Mouse (Mus musculus): ENCODE data around the gene E030030I06Rik. TPM values are rescaled to one million over a fixed set of nuclear protein-coding genes. Genes with fewer than 3 reads are reported as not detected.
A peak's percentile ranks its signal among the peaks of the same experiment; 100 is the strongest.
"Not testable (repeated sequence)": the region's sequence is repeated elsewhere in the genome, so short reads cannot be mapped to it uniquely, and the experiment has no call there.

E030030I06Rik gene
- polyA plus RNA-seq, 1 experiment from 2014 or later, result 37.8 TPM

GRCm38 (mm10) chr10:22150593-22150992, 1.5 kb upstream of the E030030I06Rik start:
- TF ChIP-seq CTCF (IDR thresholded peaks at IDR 0.05; ENCODE audit: low read depth), result no peak
- ATAC-seq (replicated peaks; ENCODE audit: low FRiP score, low read depth), result no peak
- peak overlapping the region; percentile 97 for H3K4me2 ChIP-seq (ENCODE audit: low read length)
- WGBS, result under 1% methylated on average over 27 of the region's 27 CpGs
- peak overlapping the region; percentile 78; the same call in 1 of the 2 replicates for H3K4me3 ChIP-seq (replicated peaks; ENCODE audit: low read depth, low read length)
- no peak overlapping the region for H3K9ac ChIP-seq (ENCODE audit: low read depth, low read length)
- H3K36me3 ChIP-seq (ENCODE audit: insufficient read depth, low read length), result no peaks in the 10 kb centered on the region
- no peak overlapping the region for H3K27ac ChIP-seq
- DNase-seq (ENCODE audit: low spot score), result peak; percentile 12
- no peaks in the 10 kb centered on the region for H3K9me3 ChIP-seq (replicated peaks; ENCODE audit: low read length)
- peaks cover 10% of the 10 kb centered on the region for H3K27me3 ChIP-seq (ENCODE audit: insufficient read depth, low read length)
- peaks cover 6% of the 10 kb centered on the region; the same call in 1 of the 2 replicates for H3K4me1 ChIP-seq (replicated peaks; ENCODE audit: insufficient read depth, low read length)

GRCm38 (mm10) chr10:22149691-22150465, 808 bp upstream of the E030030I06Rik start:
- peak overlapping the region; percentile 78 for H3K4me3 ChIP-seq (replicated peaks; ENCODE audit: low read depth, low read length)
- H3K36me3 ChIP-seq (ENCODE audit: insufficient read depth, low read length), result no peaks in the 10 kb centered on the region
- peak overlapping the region; percentile 97 for H3K4me2 ChIP-seq (ENCODE audit: low read length)
- peaks cover 7% of the 10 kb centered on the region for H3K27me3 ChIP-seq (ENCODE audit: insufficient read depth, low read length)
- WGBS, result under 1% methylated on average over 50 of the region's 50 CpGs
- peaks cover 6% of the 10 kb centered on the region; the same call in 1 of the 2 replicates for H3K4me1 ChIP-seq (replicated peaks; ENCODE audit: insufficient read depth, low read length)
- H3K9me3 ChIP-seq (replicated peaks; ENCODE audit: low read length), result no peaks in the 10 kb centered on the region
- peak overlapping the region; percentile 79 for H3K9ac ChIP-seq (ENCODE audit: low read depth, low read length)
- TF ChIP-seq CTCF (IDR thresholded peaks at IDR 0.05; ENCODE audit: low read depth), result no peak
- peak; percentile 19 for DNase-seq (ENCODE audit: low spot score)
- ATAC-seq (replicated peaks; ENCODE audit: low FRiP score, low read depth), result no peak
- no peak overlapping the region for H3K27ac ChIP-seq

DNA sequence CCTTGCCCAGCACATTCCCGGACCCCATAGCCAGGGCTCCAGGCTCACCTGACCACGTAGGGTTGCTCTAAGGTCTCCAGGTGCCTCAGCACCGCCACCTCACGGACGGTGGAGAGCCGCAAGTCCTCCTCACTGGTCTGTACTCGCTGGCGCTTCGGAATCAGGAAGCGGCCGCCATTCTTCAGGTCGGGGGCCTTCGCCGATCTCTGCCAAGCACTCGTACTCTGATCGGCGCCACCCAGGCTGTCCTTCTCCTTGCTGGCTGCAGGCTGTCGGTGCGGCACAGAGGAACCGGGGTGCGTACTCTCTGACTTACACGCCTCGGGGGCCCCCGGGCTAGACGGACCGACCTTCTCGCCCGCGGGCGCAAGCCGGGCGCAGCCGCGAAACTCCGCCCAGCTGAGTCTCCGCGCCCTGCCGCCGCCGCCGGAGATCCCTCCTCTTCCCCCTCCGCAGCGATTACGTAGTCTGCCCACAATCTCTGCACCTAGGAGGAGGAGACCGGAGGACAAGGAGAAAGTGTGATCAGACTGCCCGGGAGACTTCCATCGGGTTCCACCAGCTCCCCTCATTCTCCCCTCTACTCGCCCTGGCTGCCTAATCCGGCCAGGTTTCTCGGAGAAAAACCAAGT, 513 bp downstream of the E030030I06Rik start:
- peak; percentile 80 for DNase-seq (ENCODE audit: low spot score)
- 0% methylated on average over 44 of the region's 50 CpGs for WGBS
- Histone ChIP-seq H3K4me2 (ENCODE audit: low read length) (peak overlapping the region; percentile 97), H3K36me3 (ENCODE audit: insufficient read depth, low read length) (no peaks in the 10 kb centered on the region), H3K27me3 (ENCODE audit: insufficient read depth, low read length) (peaks cover 7% of the 10 kb centered on the region), H3K27ac (peak overlapping the region; percentile 47; the same call in 1 of the 2 replicates), H3K9ac (ENCODE audit: low read depth, low read length) (peak overlapping the region; percentile 79), H3K4me1 (replicated peaks; ENCODE audit: insufficient read depth, low read length) (peaks cover 6% of the 10 kb centered on the region; the same call in 1 of the 2 replicates), H3K4me3 (replicated peaks; ENCODE audit: low read depth, low read length) (peak overlapping the region; percentile 78), H3K9me3 (replicated peaks; ENCODE audit: low read length) (no peaks in the 10 kb centered on the region)
- peak; percentile 92 for ATAC-seq (replicated peaks; ENCODE audit: low FRiP score, low read depth)
- TF ChIP-seq CTCF (IDR thresholded peaks at IDR 0.05; ENCODE audit: low read depth), result peak; percentile 69

DNA sequence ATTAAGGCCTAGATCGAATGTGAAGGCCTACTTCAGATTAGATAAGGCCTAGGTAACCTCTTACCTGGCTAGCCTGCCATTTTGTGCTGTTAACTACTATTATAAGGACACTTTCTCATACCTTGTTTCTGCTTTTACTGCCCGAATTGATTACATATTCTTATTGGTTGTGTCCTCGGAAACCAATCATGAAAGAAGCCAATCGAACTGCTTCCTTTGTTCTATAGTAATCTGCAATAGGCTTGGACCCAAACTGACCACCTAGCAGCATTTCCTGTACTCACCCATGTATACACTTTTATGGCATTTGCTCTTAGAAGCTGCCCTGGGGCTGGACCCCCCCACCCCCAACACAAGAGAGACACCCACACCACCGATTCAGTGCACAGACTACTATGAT, 6.1 kb downstream of the E030030I06Rik start:
- H3K27ac ChIP-seq, result no peak overlapping the region
- no peaks in the 10 kb centered on the region for H3K4me1 ChIP-seq (replicated peaks; ENCODE audit: insufficient read depth, low read length)
- TF ChIP-seq CTCF (IDR thresholded peaks at IDR 0.05; ENCODE audit: low read depth), result no peak
- H3K27me3 ChIP-seq (ENCODE audit: insufficient read depth, low read length), result no peaks in the 10 kb centered on the region
- H3K9ac ChIP-seq (ENCODE audit: low read depth, low read length), result no peak overlapping the region
- 79% methylated on average over 5 of the region's 5 CpGs for WGBS
- DNase-seq (ENCODE audit: low spot score), result no peak
- no peak overlapping the region for H3K4me3 ChIP-seq (replicated peaks; ENCODE audit: low read depth, low read length)
- no peaks in the 10 kb centered on the region for H3K36me3 ChIP-seq (ENCODE audit: insufficient read depth, low read length)
- H3K9me3 ChIP-seq (replicated peaks; ENCODE audit: low read length), result no peaks in the 10 kb centered on the region
- H3K4me2 ChIP-seq (ENCODE audit: low read length), result no peak overlapping the region
- ATAC-seq (replicated peaks; ENCODE audit: low FRiP score, low read depth), result no peak

DNA sequence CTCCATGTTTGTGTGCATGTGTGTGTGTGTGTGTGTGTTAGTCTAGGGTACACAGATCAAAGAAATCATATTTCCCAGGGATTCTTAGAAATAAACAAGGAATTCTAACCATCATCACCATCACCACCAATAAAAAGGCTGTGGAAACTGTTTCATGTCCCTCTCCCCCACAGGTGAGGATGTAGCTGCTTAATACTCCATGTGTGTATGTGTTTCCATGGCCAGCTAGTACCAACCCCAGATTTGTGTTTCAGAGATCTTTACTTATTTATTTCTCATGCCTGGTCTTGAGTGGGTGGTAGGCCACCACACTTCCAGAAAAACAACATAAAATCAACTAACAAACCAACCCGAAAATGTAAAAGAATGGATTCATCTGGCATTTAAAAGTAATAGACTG, 6.9 kb downstream of the E030030I06Rik start:
- WGBS, result 85% methylated on average over 1 of the region's 1 CpGs
- not testable (repeated sequence) for H3K4me2 ChIP-seq (ENCODE audit: low read length); H3K4me3 ChIP-seq (replicated peaks; ENCODE audit: low read depth, low read length)

DNA sequence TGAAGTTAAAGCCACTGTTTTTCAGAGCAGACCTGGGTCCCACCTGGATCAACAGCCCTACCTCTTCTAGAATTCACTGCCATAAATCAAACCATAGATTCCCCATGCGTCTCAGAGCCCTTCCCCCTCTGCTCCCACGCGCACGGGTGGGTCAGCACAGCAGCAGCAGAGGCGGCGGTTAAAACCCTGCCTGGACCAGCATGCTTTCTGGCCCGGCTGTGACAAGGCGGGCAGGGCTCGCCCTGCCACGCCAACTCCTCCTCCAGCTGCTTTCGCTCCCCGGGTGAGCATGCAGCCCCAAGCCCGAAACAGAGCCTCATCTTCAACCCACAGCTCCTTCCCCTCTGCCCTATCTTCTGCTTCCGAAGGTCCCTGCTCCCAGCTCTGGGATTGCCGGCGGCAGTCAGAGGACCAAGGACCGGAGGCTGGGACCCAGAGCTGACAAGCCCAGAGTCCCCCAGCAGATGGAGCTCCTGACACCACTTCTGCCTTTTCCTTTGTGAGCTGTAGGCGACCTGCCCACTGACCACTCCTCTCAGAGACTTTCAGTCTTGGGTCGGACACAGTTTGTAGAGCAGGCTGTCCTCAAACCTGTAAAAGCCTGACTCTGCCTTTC, 8.3 kb downstream of the E030030I06Rik start:
- ATAC-seq (replicated peaks; ENCODE audit: low FRiP score, low read depth), result peak; percentile 27; the same call in 1 of the 2 replicates
- 0% methylated on average over 19 of the region's 19 CpGs for WGBS
- H3K4me1 ChIP-seq (replicated peaks; ENCODE audit: insufficient read depth, low read length), result no peaks in the 10 kb centered on the region
- H3K9ac ChIP-seq (ENCODE audit: low read depth, low read length), result peak overlapping the region; percentile 36; the same call in 1 of the 2 replicates
- peak overlapping the region; percentile 66 for H3K4me2 ChIP-seq (ENCODE audit: low read length)
- TF ChIP-seq CTCF (IDR thresholded peaks at IDR 0.05; ENCODE audit: low read depth), result peak; percentile 82
- no peak overlapping the region for H3K27ac ChIP-seq
- H3K9me3 ChIP-seq (replicated peaks; ENCODE audit: low read length), result no peaks in the 10 kb centered on the region
- H3K27me3 ChIP-seq (ENCODE audit: insufficient read depth, low read length), result no peaks in the 10 kb centered on the region
- H3K36me3 ChIP-seq (ENCODE audit: insufficient read depth, low read length), result no peaks in the 10 kb centered on the region
- peak; percentile 90 for DNase-seq (ENCODE audit: low spot score)
- peak overlapping the region; percentile 34 for H3K4me3 ChIP-seq (replicated peaks; ENCODE audit: low read depth, low read length)

More for the DNA sequence above, 6.9 kb downstream of the E030030I06Rik start:
- not testable (repeated sequence) for H3K27me3 ChIP-seq (ENCODE audit: insufficient read depth, low read length); H3K27ac ChIP-seq; H3K9ac ChIP-seq (ENCODE audit: low read depth, low read length); H3K4me1 ChIP-seq (replicated peaks; ENCODE audit: insufficient read depth, low read length); H3K36me3 ChIP-seq (ENCODE audit: insufficient read depth, low read length); H3K9me3 ChIP-seq (replicated peaks; ENCODE audit: low read length); ATAC-seq (replicated peaks; ENCODE audit: low FRiP score, low read depth)
- peak; percentile 76 for DNase-seq (ENCODE audit: low spot score)

Measured in kidney, postnatal 0 days (tissue).